Mouse (Mus musculus) hindbrain, embryonic 13.5 days (tissue): ENCODE results near the gene Plppr2. TPM values are rescaled to one million over a fixed set of nuclear protein-coding genes. Genes with fewer than 3 reads are reported as not detected.
A peak's percentile ranks its signal among the peaks of the same experiment; 100 is the strongest.

Source experiments
- ATAC-seq: fragments of 200-750 bp; cut with Nextera tagmentation; 2 replicates; pipeline ENCODE4 v1.8.0; 2017; ENCODE audit warnings: moderate TSS enrichment; ENCODE audit not compliant: low FRiP score
- H3K27ac ChIP-seq: fragments of 300-500 bp; sonication (generic); 2 replicates; pipeline ENCODE4 v1.5.1; 2015; ENCODE audit warnings: inconsistent platforms, mild to moderate bottlenecking, moderate library complexity
- H3K27me3 ChIP-seq: fragments of 300-500 bp; sonication (generic); 2 replicates; pipeline ENCODE4 v1.6.1; 2015; ENCODE audit warnings: mild to moderate bottlenecking, inconsistent platforms
- H3K36me3 ChIP-seq: fragments of 300-500 bp; sonication (generic); 2 replicates; pipeline ENCODE4 v1.6.1; 2015; ENCODE audit warnings: mild to moderate bottlenecking, inconsistent platforms
- H3K4me1 ChIP-seq: fragments of 300-500 bp; sonication (generic); replicated peaks from 2 replicates; pipeline ENCODE4 v1.6.1; 2015; ENCODE audit warnings: inconsistent platforms
- H3K4me2 ChIP-seq: fragments of 300-500 bp; sonication (generic); 2 replicates; pipeline ENCODE4 v1.6.1; 2015; ENCODE audit warnings: inconsistent platforms, mild to moderate bottlenecking, moderate library complexity
- H3K4me3 ChIP-seq: fragments of 300-500 bp; sonication (generic); 2 replicates; pipeline ENCODE4 v1.5.1; 2015; ENCODE audit warnings: mild to moderate bottlenecking, inconsistent platforms
- H3K9ac ChIP-seq: fragments of 300-500 bp; sonication (generic); 2 replicates; pipeline ENCODE4 v1.6.1; 2015; ENCODE audit warnings: mild to moderate bottlenecking, inconsistent platforms
- H3K9me3 ChIP-seq: fragments of 300-500 bp; sonication (generic); 2 replicates; pipeline ENCODE4 v1.6.1; 2016; ENCODE audit warnings: inconsistent platforms
- WGBS: fragments of 180-500 bp; shearing (Covaris S2); methylation state at CpG from one replicate; pipeline ENCODE4 v1.1.7; 2015; 5-methylcytosine and 5-hydroxymethylcytosine counted together
- polyA plus RNA-seq: library from polyadenylated mRNA; unstranded; fragments of >200 nt; fragmentation: Nextera tagmentation; extraction: Ambion mirVana; gene quantifications from 2 replicates; pipeline ENCODE4 v1.2.1, GENCODE M21; 2015

The Plppr2 gene
- polyA plus RNA-seq, result 67.5 and 71.4 TPM in 2 replicates

DNA sequence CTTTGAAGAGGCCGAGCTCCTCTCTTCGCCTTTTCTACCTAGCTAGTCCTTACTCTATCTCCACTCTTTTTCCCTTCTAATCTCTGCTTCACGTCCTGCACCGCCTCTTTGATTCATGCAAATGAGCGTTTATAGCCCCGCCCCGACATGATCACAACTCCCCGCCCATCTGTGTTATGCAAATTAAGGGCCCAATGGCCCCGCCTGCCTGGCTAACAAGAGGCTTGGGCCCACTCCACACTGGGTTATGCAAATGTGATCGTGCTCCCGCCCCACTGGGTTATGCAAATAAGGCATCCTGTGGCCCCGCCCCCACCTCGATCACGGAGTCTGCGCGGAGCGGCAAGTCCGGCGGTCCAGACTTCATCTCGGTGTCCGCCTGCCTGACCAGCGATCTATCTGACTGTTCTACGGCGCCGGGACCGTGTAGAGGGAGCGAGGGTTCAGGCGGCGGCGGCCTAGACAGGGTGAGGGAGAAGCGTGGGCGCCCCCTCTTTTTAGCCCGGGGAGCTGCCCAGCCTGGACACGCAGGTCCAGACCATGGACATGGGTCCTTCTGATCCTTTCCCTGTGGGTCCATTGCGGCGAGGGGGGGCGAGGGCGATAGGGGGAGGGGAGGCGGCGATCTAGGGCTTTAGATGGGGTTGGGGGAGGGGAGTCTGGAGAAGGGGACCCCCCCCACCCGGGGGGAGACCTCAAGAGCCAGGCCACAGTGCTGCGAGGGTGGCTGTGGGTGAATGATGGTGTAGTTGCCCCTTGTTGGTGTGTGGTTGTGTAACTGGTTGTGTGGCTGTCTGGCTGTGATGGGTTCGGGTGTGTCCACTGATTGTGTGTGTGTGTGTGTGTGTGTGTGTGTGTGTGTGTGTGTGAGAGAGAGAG is at the start of gene Plppr2:
Plppr2 (plus strand) TSS at position 342 of the 879 bp plus-strand sequence.
- Histone ChIP-seq H3K36me3 (peaks cover 29% of the 10 kb centered on the region), H3K4me3 (peak within 1 kb of the TSS; percentile 75), H3K9me3 (no peaks in the 10 kb centered on the region), H3K4me2 (peak within 1 kb of the TSS; percentile 73), H3K27me3 (no peaks in the 10 kb centered on the region), H3K4me1 (peaks cover 28% of the 10 kb centered on the region), H3K27ac (peak within 1 kb of the TSS; percentile 90), H3K9ac (peak within 1 kb of the TSS; percentile 89)
- peak; percentile 93 for ATAC-seq
- WGBS, result 2% methylated on average over 43 of the region's 43 CpGs

- H3K4me3 ChIP-seq, result no peak overlapping the region
- no peak overlapping the region for H3K27ac ChIP-seq
- 61% methylated on average over 3 of the region's 3 CpGs for WGBS
- H3K27me3 ChIP-seq, result peaks cover 9% of the 10 kb centered on the region; the same call in 1 of the 2 replicates
- H3K4me2 ChIP-seq, result no peak overlapping the region
- no peak overlapping the region for H3K9ac ChIP-seq
- no peak for ATAC-seq
- no peaks in the 10 kb centered on the region for H3K36me3 ChIP-seq
- H3K9me3 ChIP-seq, result no peaks in the 10 kb centered on the region
- H3K4me1 ChIP-seq, result no peaks in the 10 kb centered on the region
Observed at GRCm38 (mm10) chr9:21889229-21889628, 47.6 kb upstream of the Plppr2 start.

- Histone ChIP-seq H3K4me2 (peak overlapping the region; percentile 57), H3K27ac (peak overlapping the region; percentile 63), H3K4me1 (peaks cover 3% of the 10 kb centered on the region; the same call in 1 of the 2 replicates), H3K9me3 (no peaks in the 10 kb centered on the region), H3K9ac (peak overlapping the region; percentile 49; the same call in 1 of the 2 replicates), H3K4me3 (peak overlapping the region; percentile 42), H3K36me3 (no peaks in the 10 kb centered on the region), H3K27me3 (peaks cover 44% of the 10 kb centered on the region)
- 12% methylated on average over 10 of the region's 10 CpGs for WGBS
- ATAC-seq, result peak; percentile 86
Observed at GRCm38 (mm10) chr9:21901223-21901820, 35.5 kb upstream of the Plppr2 start.

GRCm38 (mm10) chr9:21904031-21904430 is 32.8 kb upstream of the Plppr2 start:
- no peak overlapping the region for H3K9ac ChIP-seq
- no peak overlapping the region for H3K4me3 ChIP-seq
- peaks cover 3% of the 10 kb centered on the region; the same call in 1 of the 2 replicates for H3K4me1 ChIP-seq
- ATAC-seq, result no peak
- no peak overlapping the region for H3K4me2 ChIP-seq
- no peaks in the 10 kb centered on the region for H3K9me3 ChIP-seq
- no peak overlapping the region for H3K27ac ChIP-seq
- WGBS, result 89% methylated on average over 4 of the region's 4 CpGs
- H3K27me3 ChIP-seq, result peaks cover 31% of the 10 kb centered on the region
- H3K36me3 ChIP-seq, result no peaks in the 10 kb centered on the region

GRCm38 (mm10) chr9:21908216-21908615 is 28.6 kb upstream of the Plppr2 start:
- no peak overlapping the region for H3K4me2 ChIP-seq
- H3K9ac ChIP-seq, result no peak overlapping the region
- no peaks in the 10 kb centered on the region for H3K4me1 ChIP-seq
- H3K9me3 ChIP-seq, result no peaks in the 10 kb centered on the region
- peaks cover 17% of the 10 kb centered on the region for H3K36me3 ChIP-seq
- H3K4me3 ChIP-seq, result no peak overlapping the region
- no peak for ATAC-seq
- no peak overlapping the region for H3K27ac ChIP-seq
- H3K27me3 ChIP-seq, result peaks cover 22% of the 10 kb centered on the region; the same call in 1 of the 2 replicates
- 78% methylated on average over 11 of the region's 11 CpGs for WGBS

DNA sequence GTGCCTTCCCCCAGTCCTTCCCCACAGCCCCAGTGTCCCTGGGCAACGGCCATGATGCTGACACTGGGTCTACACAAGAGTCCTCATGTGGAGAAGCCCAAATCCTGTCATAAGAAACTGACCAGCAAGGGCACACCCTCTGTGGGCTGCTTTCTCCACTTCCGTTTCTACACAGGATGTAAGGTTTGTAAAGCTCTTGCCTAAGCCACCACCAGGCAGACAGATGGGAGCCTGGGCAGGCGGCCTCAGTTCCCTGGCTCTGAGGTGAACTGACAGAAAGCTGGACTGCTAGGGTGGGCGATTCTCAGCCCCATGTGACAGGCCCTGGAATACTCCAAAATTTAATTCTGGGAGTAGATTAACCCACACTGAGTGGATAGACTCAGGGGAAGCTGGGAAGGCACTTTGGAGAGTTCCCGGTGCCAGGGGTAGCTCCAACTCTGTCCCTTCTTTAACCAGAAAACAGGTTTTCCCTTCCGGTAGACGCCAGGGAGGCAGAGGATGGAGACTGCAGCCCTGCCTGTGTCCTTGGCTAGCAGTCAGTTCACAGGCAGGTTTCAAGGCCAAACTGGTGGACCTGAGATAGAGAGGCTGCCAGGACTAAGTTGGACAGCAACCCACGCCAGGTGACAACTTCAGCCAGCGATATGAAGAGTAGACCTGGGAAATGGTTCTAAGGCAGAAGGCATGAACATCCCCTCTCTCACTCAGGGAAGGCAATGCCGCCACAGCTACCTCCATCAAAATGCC is 27.2 kb upstream of the Plppr2 start:
- peaks cover 27% of the 10 kb centered on the region for H3K36me3 ChIP-seq
- H3K4me3 ChIP-seq, result no peak overlapping the region
- no peaks in the 10 kb centered on the region for H3K9me3 ChIP-seq
- WGBS, result 82% methylated on average over 10 of the region's 10 CpGs
- no peak overlapping the region for H3K4me2 ChIP-seq
- H3K27ac ChIP-seq, result no peak overlapping the region
- no peak overlapping the region for H3K9ac ChIP-seq
- no peak for ATAC-seq
- H3K4me1 ChIP-seq, result no peaks in the 10 kb centered on the region
- H3K27me3 ChIP-seq, result peaks cover 21% of the 10 kb centered on the region; the same call in 1 of the 2 replicates

- ATAC-seq, result no peak
- H3K27ac ChIP-seq, result peak overlapping the region; percentile 66
- peaks cover 25% of the 10 kb centered on the region for H3K36me3 ChIP-seq
Observed at GRCm38 (mm10) chr9:21916851-21917492, 19.9 kb upstream of the Plppr2 start.

GRCm38 (mm10) chr9:21917493-21918034 is 19.3 kb upstream of the Plppr2 start:
- peaks cover 14% of the 10 kb centered on the region; the same call in 1 of the 2 replicates for H3K4me1 ChIP-seq
- peak overlapping the region; percentile 69 for H3K4me3 ChIP-seq
- H3K9me3 ChIP-seq, result no peaks in the 10 kb centered on the region
- no peak; the same call in 1 of the 2 replicates for ATAC-seq
- WGBS, result 2% methylated on average over 35 of the region's 35 CpGs
- peak overlapping the region; percentile 66 for H3K27ac ChIP-seq
- H3K27me3 ChIP-seq, result peaks cover 26% of the 10 kb centered on the region
- peak overlapping the region; percentile 80 for H3K9ac ChIP-seq
- peaks cover 25% of the 10 kb centered on the region for H3K36me3 ChIP-seq
- peak overlapping the region; percentile 83 for H3K4me2 ChIP-seq

More at GRCm38 (mm10) chr9:21916851-21917492, 19.9 kb upstream of the Plppr2 start:
- H3K9ac ChIP-seq, result peak overlapping the region; percentile 80
- H3K4me3 ChIP-seq, result peak overlapping the region; percentile 69
- no peaks in the 10 kb centered on the region for H3K9me3 ChIP-seq
- peak overlapping the region; percentile 83 for H3K4me2 ChIP-seq
- WGBS, result 65% methylated on average over 3 of the region's 3 CpGs
- peaks cover 26% of the 10 kb centered on the region for H3K27me3 ChIP-seq
- peaks cover 14% of the 10 kb centered on the region; the same call in 1 of the 2 replicates for H3K4me1 ChIP-seq

- Histone ChIP-seq H3K9ac (peak within 1 kb of the TSS; percentile 80), H3K4me1 (peaks cover 14% of the 10 kb centered on the region; the same call in 1 of the 2 replicates), H3K4me3 (peak within 1 kb of the TSS; percentile 69), H3K36me3 (peaks cover 25% of the 10 kb centered on the region), H3K27me3 (peaks cover 26% of the 10 kb centered on the region), H3K27ac (peak within 1 kb of the TSS; percentile 66), H3K9me3 (no peaks in the 10 kb centered on the region), H3K4me2 (peak within 1 kb of the TSS; percentile 83)
- under 1% methylated on average over 36 of the region's 36 CpGs for WGBS
- ATAC-seq, result peak; percentile 93
Observed at GRCm38 (mm10) chr9:21918035-21918592, 18.7 kb upstream of the Plppr2 start, which contains the start of gene Rab3d. Gene Rab3d, minus strand, starts transcription at chr9:21918192.

DNA sequence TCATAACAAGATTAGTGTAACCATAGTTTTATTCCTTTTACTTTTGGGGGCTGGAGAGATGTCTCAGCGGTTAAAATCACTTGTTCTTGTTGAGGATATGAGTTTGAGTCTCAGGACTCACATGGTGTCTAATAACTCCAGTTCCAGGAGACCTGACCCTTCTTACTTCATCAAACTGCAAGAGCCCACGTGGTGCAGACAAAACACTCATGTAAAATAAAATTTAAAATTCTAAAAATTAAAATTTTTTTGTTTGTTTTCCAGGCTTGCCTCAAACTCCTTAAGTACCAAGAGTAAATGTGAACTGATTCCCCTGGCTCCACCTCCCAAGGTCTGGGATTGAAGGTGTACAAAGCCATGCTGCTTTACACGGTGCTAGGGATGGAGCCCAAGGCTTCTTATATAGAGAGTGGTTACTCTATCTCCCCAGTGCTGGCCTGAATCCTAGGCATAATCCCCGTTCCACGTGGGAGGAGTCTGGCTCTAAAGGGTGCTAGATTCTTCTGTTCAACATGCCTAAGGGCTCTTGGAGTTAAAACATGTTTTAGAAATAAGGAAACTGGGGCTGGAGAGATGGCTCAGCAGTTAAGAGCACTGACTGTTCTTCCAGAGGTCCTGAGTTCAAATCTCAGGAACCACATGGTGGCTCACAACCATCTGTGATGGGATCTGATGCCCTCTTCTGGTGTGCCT is 18.0 kb upstream of the Plppr2 start:
- H3K4me3 ChIP-seq, result peak overlapping the region; percentile 69; the same call in 1 of the 2 replicates
- WGBS, result 30% methylated on average over 5 of the region's 5 CpGs
- H3K9me3 ChIP-seq, result no peaks in the 10 kb centered on the region
- H3K4me2 ChIP-seq, result peak overlapping the region; percentile 83
- peaks cover 21% of the 10 kb centered on the region for H3K36me3 ChIP-seq
- peaks cover 14% of the 10 kb centered on the region; the same call in 1 of the 2 replicates for H3K4me1 ChIP-seq
- no peak overlapping the region for H3K9ac ChIP-seq
- no peak for ATAC-seq
- peak overlapping the region; percentile 4; the same call in 1 of the 2 replicates for H3K27ac ChIP-seq
- peaks cover 26% of the 10 kb centered on the region for H3K27me3 ChIP-seq
